Mouse (Mus musculus) megakaryocyte, embryonic 14.5 days (primary cell): ENCODE data around the gene Oog2. TPM values are rescaled to one million over a fixed set of nuclear protein-coding genes. Genes with fewer than 3 reads are reported as not detected.
"Not testable (repeated sequence)": the region's sequence is repeated elsewhere in the genome, so short reads cannot be mapped to it uniquely, and the experiment has no call there.

Source experiments
- H3K27me3 ChIP-seq: replicated peaks from 2 replicates; pipeline ENCODE3; 2012; ENCODE audit warnings: inconsistent platforms
- H3K36me3 ChIP-seq: replicated peaks from 2 replicates; pipeline ENCODE3; 2012; ENCODE audit warnings: low read length, inconsistent platforms, mixed read lengths
- H3K4me1 ChIP-seq: 2 replicates; pipeline ENCODE4 v1.6.1; 2012; ENCODE audit warnings: inconsistent platforms
- H3K4me3 ChIP-seq: replicated peaks from 2 replicates; pipeline ENCODE3; 2012; ENCODE audit warnings: moderate library complexity, mild to moderate bottlenecking, inconsistent platforms
- H3K9me3 ChIP-seq: 2 replicates; pipeline ENCODE4 v1.6.1; 2012; ENCODE audit warnings: inconsistent platforms
- FLI1 ChIP-seq: IDR thresholded peaks from 2 replicates; pipeline ENCODE4 v1.6.1; 2012; ENCODE audit warnings: low read length, inconsistent platforms, mixed read lengths
- GATA1 ChIP-seq: IDR thresholded peaks from 3 replicates; pipeline ENCODE4 v1.6.1; 2012; ENCODE audit warnings: mixed read lengths, low read length, inconsistent platforms, borderline replicate concordance
- polyA plus RNA-seq: library from polyadenylated mRNA; stranded (reverse); fragments of >175 nt; gene quantifications from 2 replicates; pipeline ENCODE4 v1.2.3, GENCODE M21; 2012; ENCODE audit warnings: low replicate concordance; ENCODE audit not compliant: insufficient read depth

The Oog2 gene
- polyA plus RNA-seq: not detected in 2 replicates

GRCm38 (mm10) chr4:144190419-144190818 is at the start of gene Oog2:
Gene Oog2, plus strand, starts transcription at chr4:144190719.
- Histone ChIP-seq H3K36me3 (no peaks in the 10 kb centered on the region), H3K4me1 (no peaks in the 10 kb centered on the region), H3K9me3 (0 out of 2 replicates have a peak, but pooled peaks cover 6% of the 10 kb centered on the region), H3K4me3 (no peak within 1 kb of the TSS), H3K27me3 (no peaks in the 10 kb centered on the region)
- TF ChIP-seq FLI1 (no peak), GATA1 (no peak)

GRCm38 (mm10) chr4:144162563-144162962 is 28.0 kb upstream of the Oog2 start, which contains the start of gene Oog3:
Gene Oog3, minus strand, starts transcription at chr4:144162663.
- no peaks in the 10 kb centered on the region for H3K27me3 ChIP-seq
- peaks cover 7% of the 10 kb centered on the region; the same call in 1 of the 2 replicates for H3K9me3 ChIP-seq
- H3K36me3 ChIP-seq: no peaks in the 10 kb centered on the region
- H3K4me1 ChIP-seq: no peaks in the 10 kb centered on the region
- no peak for TF ChIP-seq GATA1
- TF ChIP-seq FLI1: no peak
- H3K4me3 ChIP-seq: no peak within 1 kb of the TSS

- not testable (repeated sequence) for H3K36me3 ChIP-seq
Observed at GRCm38 (mm10) chr4:144213218-144213617, 22.7 kb downstream of the Oog2 start, which contains the start of gene C87977. Gene C87977, minus strand, starts transcription at chr4:144213318.

More at GRCm38 (mm10) chr4:144213218-144213617, 22.7 kb downstream of the Oog2 start, which contains the start of gene C87977:
- not testable (repeated sequence) for H3K9me3 ChIP-seq, H3K27me3 ChIP-seq, H3K4me1 ChIP-seq, H3K4me3 ChIP-seq

Other genes starting within 250 kb of the Oog2 start
- gene Pramef25, start 239.7 kb upstream of the Oog2 start, polyA plus RNA-seq: not detected in 2 replicates
- not detected in 2 replicates for gene Gm13101, start 223.8 kb upstream of the Oog2 start, polyA plus RNA-seq
- gene Pramef17, start 196.3 kb upstream of the Oog2 start, polyA plus RNA-seq: not detected in 2 replicates
- not detected in 2 replicates for gene Pramel4, start 131.6 kb upstream of the Oog2 start, polyA plus RNA-seq
- not detected in 2 replicates for gene Gm13102, start 84.2 kb upstream of the Oog2 start, polyA plus RNA-seq
- not detected in 2 replicates for gene Oog3, start 28.1 kb upstream of the Oog2 start, polyA plus RNA-seq
- not detected in 2 replicates for gene C87977, start 22.6 kb downstream of the Oog2 start, polyA plus RNA-seq
- not detected in 2 replicates for gene Pramel5, start 89.8 kb downstream of the Oog2 start, polyA plus RNA-seq
- not detected in 2 replicates for gene Gm13128, start 139.5 kb downstream of the Oog2 start, polyA plus RNA-seq
- gene Gm13119, start 167.2 kb downstream of the Oog2 start, polyA plus RNA-seq: not detected in 2 replicates
- gene Pramef20, start 187.2 kb downstream of the Oog2 start, polyA plus RNA-seq: not detected in 2 replicates
- not detected in 2 replicates for gene Pramef12, start 217.7 kb downstream of the Oog2 start, polyA plus RNA-seq
- not detected in 2 replicates for gene 1700012P22Rik, start 248.1 kb downstream of the Oog2 start, polyA plus RNA-seq